Mouse (Mus musculus) heart, postnatal 36 days (tissue): ENCODE data around the gene Tsr2. TPM values are rescaled to one million over a fixed set of nuclear protein-coding genes. Genes with fewer than 3 reads are reported as not detected.
A peak's percentile ranks its signal among the peaks of the same experiment; 100 is the strongest.

Source experiments
- DNase-seq, 2 experiments: peaks; one replicate each; pipeline ENCODE4 v3.0.0; 2021 to 2022
- intact Hi-C: fragments of 180-260 bp; cut with DNase I; formaldehyde crosslinking; loops from one replicate; pipeline ENCODE4 v1.15.1; 2025
- total RNA-seq, 2 experiments: library from RNA; stranded (reverse); gene quantifications; 2 replicates each; pipeline ENCODE4 v1.2.3; 2021

The Tsr2 gene
- total RNA-seq, 2 experiments from 2014 or later = 10.9 to 13.3 TPM

- intact Hi-C loops = loop anchor here (2.0 to 5.0 kb wide), 2 partner anchors 31 to 50 kb away; partner anchors contain the start of genes Gnl3l and Tsr2
- peak; percentile 49 for DNase-seq
These were observed 48.8 kb downstream of the Tsr2 start for GRCm38 (mm10) chrX:151047431-151048058.

- intact Hi-C loops = loop anchor here (2.0 to 5.0 kb wide), 2 partner anchors 30 to 50 kb away; partner anchors contain the start of genes Gnl3l and Tsr2
- DNase-seq = peak; percentile 84
These were observed 49.4 kb downstream of the Tsr2 start for GRCm38 (mm10) chrX:151046777-151047430.

- intact Hi-C loops = loop anchor here (2.0 to 5.0 kb wide), 2 partner anchors 30 to 51 kb away; partner anchors contain the start of genes Gnl3l and Tsr2
- no peak for DNase-seq
These were observed 50.0 kb downstream of the Tsr2 start for GRCm38 (mm10) chrX:151046321-151046720.

- intact Hi-C loops = loop anchor here (2.0 to 5.0 kb wide), 2 partner anchors 29 to 51 kb away; partner anchors contain the start of genes Gnl3l and Tsr2
- DNase-seq = no peak
These were observed 50.5 kb downstream of the Tsr2 start, which contains the start of gene Fgd1 for GRCm38 (mm10) chrX:151045850-151046249. Gene Fgd1 (plus strand): TSS chrX:151046150.

- intact Hi-C loops = no loop called here
- DNase-seq = no peak
These were observed 55.1 kb downstream of the Tsr2 start for GRCm38 (mm10) chrX:151041223-151041622.

Other genes with a start within 250 kb of the Tsr2 start
- gene Gnl3l, start 79.2 kb downstream of the Tsr2 start, total RNA-seq = 10 to 100 TPM; 32.8 to 37.2 TPM
- 10 to 100 TPM in 1 of 2 experiments, 1 to 10 TPM in 1; 6.9 to 11.0 TPM for gene Fgd1, start 50.4 kb downstream of the Tsr2 start, total RNA-seq
- under 1 TPM; 0.11 to 0.14 TPM for gene Wnk3, start 101.5 kb upstream of the Tsr2 start, total RNA-seq
- 10 to 100 TPM; 12.4 to 14.3 TPM for gene Fam120c, start 247.6 kb upstream of the Tsr2 start, total RNA-seq